Mouse (Mus musculus): ENCODE results near the gene Ppcdc. TPM values are rescaled to one million over a fixed set of nuclear protein-coding genes. Genes with fewer than 3 reads are reported as not detected.

Ppcdc gene
- polyA plus RNA-seq, 1 experiment, result 16.2 TPM

DNA sequence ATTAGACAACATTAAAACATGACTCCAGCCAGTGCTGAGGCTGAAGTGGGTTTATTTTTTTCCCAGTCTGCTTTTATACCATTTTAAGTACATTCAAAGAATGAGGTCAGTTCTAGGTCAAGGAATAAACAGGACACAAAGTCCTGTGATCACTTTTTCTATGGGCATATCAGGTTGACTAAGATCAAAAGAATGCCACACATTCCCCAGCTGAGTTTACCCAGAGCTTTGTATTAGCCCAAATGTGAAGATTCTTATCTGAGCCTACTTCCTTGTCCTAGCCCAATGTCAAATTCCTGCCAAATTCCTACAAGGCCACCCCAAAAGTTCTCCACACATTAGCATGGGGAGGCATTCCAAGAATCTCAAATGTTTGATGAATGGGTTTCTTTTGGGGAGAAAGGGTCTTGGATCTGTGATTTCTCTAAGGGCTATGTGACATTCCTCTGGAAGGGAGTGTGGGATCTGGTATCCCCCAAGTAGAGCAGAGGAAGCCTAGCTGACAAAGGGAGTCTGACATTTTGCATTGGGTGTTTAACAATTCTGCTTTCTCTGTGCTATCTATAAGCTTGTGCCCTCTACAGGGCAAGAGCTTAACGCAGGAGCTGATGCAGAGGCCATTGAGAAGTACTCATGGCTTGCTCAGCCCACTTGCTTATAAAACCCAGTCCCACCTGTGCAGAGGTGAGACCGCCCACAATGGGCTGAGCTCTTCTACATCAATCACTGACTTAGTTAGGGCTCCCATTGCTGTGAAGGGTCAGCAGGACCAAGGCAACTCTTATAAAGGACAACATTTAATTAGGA is 85.3 kb downstream of the Ppcdc start:
- no peaks in the 10 kb centered on the region for H3K36me3 ChIP-seq (ENCODE audit: control insufficient read depth, insufficient read depth)
- no peaks in the 10 kb centered on the region for H3K79me2 ChIP-seq (ENCODE audit: control insufficient read depth, insufficient read depth)
- no peak overlapping the region for H3K4me2 ChIP-seq (ENCODE audit: low read depth)
- no peak overlapping the region for H3ac ChIP-seq (ENCODE audit: control insufficient read depth, insufficient read length)
- TF ChIP-seq POLR2A (IDR thresholded peaks at IDR 0.05; ENCODE audit: insufficient read length, low read depth), result no peak
- no peak for TF ChIP-seq MAX (IDR thresholded peaks at IDR 0.05; ENCODE audit: low read depth)
- TF ChIP-seq REST (IDR thresholded peaks at IDR 0.05; ENCODE audit: insufficient read depth, insufficient read length), result no peak
- no peak for TF ChIP-seq POLR2AphosphoS2 (IDR thresholded peaks at IDR 0.05; ENCODE audit: insufficient read length, low read depth)
- TF ChIP-seq E2F4 (IDR thresholded peaks at IDR 0.05; ENCODE audit: insufficient read depth), result no peak
- no peak for TF ChIP-seq TCF3 (IDR thresholded peaks at IDR 0.05; ENCODE audit: insufficient read length, low read depth)
- TF ChIP-seq MYOG (IDR thresholded peaks at IDR 0.05; ENCODE audit: control insufficient read depth in 1 of 3, insufficient read depth in 1 of 3, insufficient read length in 2 of 3, low read depth in 2 of 3), result no peak
- no peak for TF ChIP-seq SRF (IDR thresholded peaks at IDR 0.05; ENCODE audit: control insufficient read depth, insufficient read length, low read depth)
- TF ChIP-seq MYOD1 (IDR thresholded peaks at IDR 0.05; ENCODE audit: control insufficient read depth in 1 of 3, insufficient read length in 2 of 3, low read depth in 2 of 3), result no peak
- TF ChIP-seq TCF12 (IDR thresholded peaks at IDR 0.05; ENCODE audit: insufficient read depth, poor library complexity, severe bottlenecking), result no peak
- no peak for TF ChIP-seq USF1 (IDR thresholded peaks at IDR 0.05; ENCODE audit: low read depth)
- TF ChIP-seq CEBPB (IDR thresholded peaks at IDR 0.05; ENCODE audit: insufficient read depth, poor library complexity, severe bottlenecking), result no peak
- H3K4me3 ChIP-seq, result no peak overlapping the region
- H3K27me3 ChIP-seq (ENCODE audit: control insufficient read depth, insufficient read depth, insufficient read length), result no peaks in the 10 kb centered on the region

DNA sequence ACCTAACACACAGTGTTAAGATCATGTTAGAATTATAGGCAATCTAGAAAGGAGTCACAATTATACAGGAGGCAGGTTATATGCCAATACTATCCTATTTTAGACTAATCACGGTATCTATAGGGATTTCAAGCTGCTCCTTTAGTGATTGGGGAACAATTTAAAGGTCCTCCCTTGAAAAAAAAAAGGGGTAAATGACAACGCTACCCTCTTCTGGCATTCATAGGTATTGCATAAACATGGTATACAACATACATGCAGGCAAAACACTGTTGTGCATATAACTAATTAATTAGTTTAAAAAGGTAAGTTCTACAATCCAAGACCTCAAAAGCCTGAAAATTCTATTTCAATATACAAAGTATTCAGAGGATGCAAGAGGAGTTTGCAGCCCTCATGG is 88.6 kb downstream of the Ppcdc start:
- no peak overlapping the region for H3K4me3 ChIP-seq
- no peaks in the 10 kb centered on the region for H3K27me3 ChIP-seq (ENCODE audit: control insufficient read depth, insufficient read depth, insufficient read length)
- H3ac ChIP-seq (ENCODE audit: control insufficient read depth, insufficient read length), result no peak overlapping the region
- no peaks in the 10 kb centered on the region for H3K79me2 ChIP-seq (ENCODE audit: control insufficient read depth, insufficient read depth)
- H3K36me3 ChIP-seq (ENCODE audit: control insufficient read depth, insufficient read depth), result no peaks in the 10 kb centered on the region
- H3K4me2 ChIP-seq (ENCODE audit: low read depth), result no peak overlapping the region
- TF ChIP-seq REST (IDR thresholded peaks at IDR 0.05; ENCODE audit: insufficient read depth, insufficient read length) (no peak), USF1 (IDR thresholded peaks at IDR 0.05; ENCODE audit: low read depth) (no peak), SRF (IDR thresholded peaks at IDR 0.05; ENCODE audit: control insufficient read depth, insufficient read length, low read depth) (no peak), MYOG (IDR thresholded peaks at IDR 0.05; ENCODE audit: control insufficient read depth in 1 of 3, insufficient read depth in 1 of 3, insufficient read length in 2 of 3, low read depth in 2 of 3) (no peak), POLR2AphosphoS2 (IDR thresholded peaks at IDR 0.05; ENCODE audit: insufficient read length, low read depth) (no peak), TCF3 (IDR thresholded peaks at IDR 0.05; ENCODE audit: insufficient read length, low read depth) (no peak), E2F4 (IDR thresholded peaks at IDR 0.05; ENCODE audit: insufficient read depth) (no peak), TCF12 (IDR thresholded peaks at IDR 0.05; ENCODE audit: insufficient read depth, poor library complexity, severe bottlenecking) (no peak), CEBPB (IDR thresholded peaks at IDR 0.05; ENCODE audit: insufficient read depth, poor library complexity, severe bottlenecking) (no peak), MAX (IDR thresholded peaks at IDR 0.05; ENCODE audit: low read depth) (no peak), POLR2A (IDR thresholded peaks at IDR 0.05; ENCODE audit: insufficient read length, low read depth) (no peak), MYOD1 (IDR thresholded peaks at IDR 0.05; ENCODE audit: control insufficient read depth in 1 of 3, insufficient read length in 2 of 3, low read depth in 2 of 3) (no peak)

DNA sequence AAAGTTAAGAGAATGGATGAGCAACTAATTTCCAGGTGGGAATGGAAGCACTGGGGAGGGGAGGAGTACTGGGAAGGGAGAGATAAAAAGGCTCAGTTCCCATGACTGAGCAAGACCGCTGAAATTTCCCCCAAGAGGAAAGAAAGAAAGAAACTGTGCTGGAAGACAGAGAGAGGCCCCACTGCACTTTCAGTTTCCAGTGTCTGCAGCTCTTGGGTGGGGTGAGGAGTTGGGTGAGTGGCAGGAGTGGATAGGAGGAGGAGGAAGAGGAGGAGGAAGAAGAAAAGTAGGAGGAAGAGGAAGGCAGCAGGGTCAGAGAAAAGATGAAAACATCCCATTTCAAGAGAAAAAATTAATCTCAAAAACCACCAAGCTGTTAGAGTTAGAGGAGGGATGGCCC is 94.0 kb downstream of the Ppcdc start:
- Histone ChIP-seq H3K79me2 (ENCODE audit: control insufficient read depth, insufficient read depth) (no peaks in the 10 kb centered on the region), H3K27me3 (ENCODE audit: control insufficient read depth, insufficient read depth, insufficient read length) (no peaks in the 10 kb centered on the region), H3K4me2 (ENCODE audit: low read depth) (no peak overlapping the region), H3ac (ENCODE audit: control insufficient read depth, insufficient read length) (no peak overlapping the region), H3K4me3 (no peak overlapping the region), H3K36me3 (ENCODE audit: control insufficient read depth, insufficient read depth) (no peaks in the 10 kb centered on the region)
- no peak for TF ChIP-seq MYOD1 (IDR thresholded peaks at IDR 0.05; ENCODE audit: control insufficient read depth in 1 of 3, insufficient read length in 2 of 3, low read depth in 2 of 3)
- TF ChIP-seq REST (IDR thresholded peaks at IDR 0.05; ENCODE audit: insufficient read depth, insufficient read length), result no peak
- no peak for TF ChIP-seq E2F4 (IDR thresholded peaks at IDR 0.05; ENCODE audit: insufficient read depth)
- no peak for TF ChIP-seq TCF12 (IDR thresholded peaks at IDR 0.05; ENCODE audit: insufficient read depth, poor library complexity, severe bottlenecking)
- TF ChIP-seq POLR2A (IDR thresholded peaks at IDR 0.05; ENCODE audit: insufficient read length, low read depth), result no peak

DNA sequence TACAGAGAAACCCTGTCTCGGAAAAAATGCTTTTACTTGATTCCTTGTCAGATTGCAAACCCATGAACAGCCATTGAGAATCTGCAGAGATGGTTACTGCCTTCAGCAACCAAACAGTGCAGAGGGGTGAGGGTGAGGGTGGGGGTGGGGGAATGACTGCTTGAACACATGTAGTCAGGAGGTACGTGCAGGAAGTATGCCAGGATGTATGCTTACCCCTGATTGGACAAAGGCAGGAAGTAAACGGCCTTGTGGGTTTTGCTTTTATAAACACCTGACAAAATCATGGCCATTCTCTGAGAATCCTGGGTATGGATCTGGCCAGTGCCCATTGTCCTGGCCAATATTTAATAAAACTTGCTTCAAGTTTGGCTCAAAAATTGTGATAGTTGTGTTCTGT is 96.2 kb downstream of the Ppcdc start:
- Histone ChIP-seq H3K36me3 (ENCODE audit: control insufficient read depth, insufficient read depth) (no peaks in the 10 kb centered on the region), H3ac (ENCODE audit: control insufficient read depth, insufficient read length) (no peak overlapping the region), H3K27me3 (ENCODE audit: control insufficient read depth, insufficient read depth, insufficient read length) (no peaks in the 10 kb centered on the region), H3K4me2 (ENCODE audit: low read depth) (no peak overlapping the region), H3K79me2 (ENCODE audit: control insufficient read depth, insufficient read depth) (no peaks in the 10 kb centered on the region), H3K4me3 (no peak overlapping the region)
- TF ChIP-seq MYOG (IDR thresholded peaks at IDR 0.05; ENCODE audit: control insufficient read depth in 1 of 3, insufficient read depth in 1 of 3, insufficient read length in 2 of 3, low read depth in 2 of 3), result no peak
- no peak for TF ChIP-seq USF1 (IDR thresholded peaks at IDR 0.05; ENCODE audit: low read depth)
- TF ChIP-seq E2F4 (IDR thresholded peaks at IDR 0.05; ENCODE audit: insufficient read depth), result no peak
- no peak for TF ChIP-seq CEBPB (IDR thresholded peaks at IDR 0.05; ENCODE audit: insufficient read depth, poor library complexity, severe bottlenecking)
- no peak for TF ChIP-seq TCF3 (IDR thresholded peaks at IDR 0.05; ENCODE audit: insufficient read length, low read depth)
- no peak for TF ChIP-seq MYOD1 (IDR thresholded peaks at IDR 0.05; ENCODE audit: control insufficient read depth in 1 of 3, insufficient read length in 2 of 3, low read depth in 2 of 3)
- no peak for TF ChIP-seq REST (IDR thresholded peaks at IDR 0.05; ENCODE audit: insufficient read depth, insufficient read length)
- TF ChIP-seq SRF (IDR thresholded peaks at IDR 0.05; ENCODE audit: control insufficient read depth, insufficient read length, low read depth), result no peak
- no peak for TF ChIP-seq TCF12 (IDR thresholded peaks at IDR 0.05; ENCODE audit: insufficient read depth, poor library complexity, severe bottlenecking)
- TF ChIP-seq MAX (IDR thresholded peaks at IDR 0.05; ENCODE audit: low read depth), result no peak
- TF ChIP-seq POLR2A (IDR thresholded peaks at IDR 0.05; ENCODE audit: insufficient read length, low read depth), result no peak
- TF ChIP-seq POLR2AphosphoS2 (IDR thresholded peaks at IDR 0.05; ENCODE audit: insufficient read length, low read depth), result no peak

Measured in myocyte (in vitro differentiated cells).